Mouse (Mus musculus): Measurements from ENCODE around the gene Olfr1186.

Gene Olfr1186

DNA sequence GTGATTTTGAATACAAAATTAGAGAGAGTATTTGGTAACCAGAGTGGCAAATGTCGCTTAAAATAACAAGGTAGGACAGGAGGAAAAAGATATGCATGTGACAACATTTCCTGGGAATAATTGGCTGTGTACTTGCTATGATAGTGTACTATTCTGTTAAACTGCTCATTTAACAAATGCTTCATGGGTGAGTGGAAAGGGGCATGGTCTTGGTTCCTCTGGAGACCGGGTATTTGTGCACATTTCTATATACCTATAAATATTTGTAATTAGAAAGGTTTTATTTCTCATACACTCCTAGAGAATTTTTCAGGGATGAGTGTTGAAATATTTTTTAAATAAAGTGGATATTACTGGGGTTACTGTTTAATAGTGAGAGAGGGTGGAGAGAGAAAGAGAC is at the start of gene Olfr1186:
Olfr1186 (plus strand) TSS at position 301 of the 400 bp plus-strand sequence.
- no peak for TF ChIP-seq GATA4 (IDR thresholded peaks at IDR 0.05; ENCODE audit: insufficient replicate concordance, low read length)

DNA sequence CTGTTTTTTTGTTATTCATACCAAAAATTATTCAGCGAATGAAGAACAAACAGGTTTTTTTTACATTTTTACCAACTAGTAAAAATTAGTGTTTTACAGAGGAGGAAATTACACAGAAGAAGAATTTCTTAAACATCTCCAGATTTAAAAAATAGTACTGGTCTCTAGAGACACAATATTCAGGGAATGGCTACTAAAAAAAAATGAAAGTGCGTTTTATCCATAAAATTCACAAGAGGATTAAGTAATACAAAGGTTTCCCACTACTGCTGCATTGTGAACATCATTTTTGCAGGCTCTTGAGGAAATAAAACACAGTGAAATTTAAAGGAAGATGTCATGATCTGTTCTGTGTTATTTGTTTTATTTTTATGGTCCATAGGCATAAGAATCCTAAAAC is 35.1 kb upstream of the Olfr1186 start, which contains the start of gene Olfr1184:
Olfr1184 (plus strand) TSS at position 301 of the 400 bp plus-strand sequence.
- TF ChIP-seq GATA4 (IDR thresholded peaks at IDR 0.05; ENCODE audit: insufficient replicate concordance, low read length), result no peak

DNA sequence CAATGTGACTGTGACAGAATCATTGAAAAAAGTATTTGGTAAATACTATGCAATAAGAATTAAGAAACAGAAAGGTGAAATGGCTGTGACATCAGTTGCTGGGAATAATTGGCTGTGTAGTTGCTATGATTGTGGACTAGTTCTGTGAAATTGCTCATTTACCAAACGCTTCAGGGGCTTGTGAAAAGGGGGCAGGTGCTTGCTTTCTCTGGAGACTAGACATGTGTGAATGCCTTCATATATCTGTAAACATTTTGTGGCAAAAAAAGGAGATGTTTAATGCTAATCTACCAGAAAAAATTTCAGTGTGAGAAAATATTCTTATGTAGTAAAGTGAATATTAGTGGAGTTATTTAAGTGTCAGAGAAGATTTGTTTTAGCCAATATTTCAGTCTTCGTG is 25.3 kb upstream of the Olfr1186 start, which contains the start of gene Olfr1185-ps1:
Olfr1185-ps1 (plus strand) TSS at position 301 of the 400 bp plus-strand sequence.
- no peak for TF ChIP-seq GATA4 (IDR thresholded peaks at IDR 0.05; ENCODE audit: insufficient replicate concordance, low read length)

DNA sequence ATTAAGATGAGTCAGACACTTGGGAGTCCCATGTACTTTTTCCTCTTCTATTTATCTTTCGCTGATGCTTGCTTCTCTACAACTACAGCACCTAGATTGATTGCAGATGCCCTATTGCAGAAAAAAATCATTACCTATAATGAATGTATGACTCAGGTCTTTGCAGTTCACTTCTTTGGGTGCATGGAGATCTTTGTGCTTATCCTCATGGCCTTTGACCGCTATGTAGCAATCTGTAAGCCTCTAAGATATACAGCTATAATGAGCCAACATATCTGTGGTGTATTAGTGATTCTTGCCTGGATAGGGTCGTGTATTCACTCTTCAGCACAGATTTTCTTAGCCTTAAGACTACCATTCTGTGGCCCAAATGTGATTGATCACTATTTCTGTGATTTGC is 7.4 kb downstream of the Olfr1186 start:
- TF ChIP-seq GATA4 (IDR thresholded peaks at IDR 0.05; ENCODE audit: insufficient replicate concordance, low read length), result no peak

DNA sequence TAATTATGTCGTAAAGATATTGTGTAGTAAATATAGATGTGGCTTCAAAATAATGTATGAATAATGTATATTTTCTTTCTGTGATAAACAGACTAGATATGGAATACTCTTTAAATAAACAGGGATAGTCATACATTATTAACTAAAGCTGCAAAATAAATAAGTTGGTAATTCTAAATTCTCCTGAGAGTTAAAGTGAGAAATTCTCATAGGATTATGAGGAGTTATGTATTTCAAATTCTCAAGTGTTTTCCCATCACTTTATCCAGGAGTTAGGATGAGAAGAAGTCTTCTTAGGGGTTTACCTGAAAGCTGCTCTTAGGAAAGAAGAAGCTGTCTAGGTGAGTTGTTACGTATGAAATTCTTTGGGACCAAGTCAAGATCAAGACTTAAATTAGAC is 38.3 kb downstream of the Olfr1186 start, which contains the start of gene Olfr1188:
Olfr1188 (plus strand) TSS at position 301 of the 400 bp plus-strand sequence.
- TF ChIP-seq GATA4 (IDR thresholded peaks at IDR 0.05; ENCODE audit: insufficient replicate concordance, low read length), result no peak
